In the genomic region with DNA sequence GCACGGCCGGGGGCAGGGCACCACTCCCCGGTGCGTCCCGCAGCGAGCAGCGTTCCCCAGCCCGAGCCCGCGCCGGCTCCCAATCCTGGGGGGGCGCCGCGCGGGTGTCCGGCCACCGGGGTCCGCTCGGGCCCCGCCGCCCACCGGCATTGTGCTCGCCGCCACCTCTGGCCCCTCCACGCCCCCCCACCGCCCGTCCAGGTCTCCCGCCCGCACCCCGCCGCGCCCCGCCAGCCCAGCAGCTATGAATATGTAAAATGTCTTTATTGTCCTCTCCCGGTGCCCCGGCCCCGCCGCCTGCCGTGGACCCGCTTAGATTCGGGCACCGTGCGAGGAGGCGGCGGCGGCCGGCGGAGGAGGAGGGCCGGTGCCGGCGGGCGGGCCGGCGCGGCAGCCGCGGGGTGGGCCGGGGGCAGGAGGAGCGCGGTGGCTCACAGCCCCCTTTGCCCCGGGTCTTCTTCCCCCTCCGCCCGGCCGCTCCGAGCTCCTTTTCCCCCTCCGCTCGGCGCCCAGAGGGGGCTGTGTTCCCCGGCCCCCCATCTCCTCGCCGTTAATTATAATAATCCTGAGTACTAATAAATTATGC, we compare ENCODE assay signal across 8 mouse cellular contexts. TPM values are rescaled to one million over a fixed set of nuclear protein-coding genes. Genes with fewer than 3 reads are reported as not detected.
DNase-seq lines count a peak whose midpoint lies in the region; ATAC-seq and TF ChIP-seq lines count a peak whose summit lies in the region.

No protein-coding gene starts in this region.

- no peaks in the 10 kb centered on the region for H3K36me3 ChIP-seq in kidney, embryonic 16.5 days (ENCODE audit: insufficient read depth, low read length)
- H3K36me3 ChIP-seq in forebrain, embryonic 11.5 days (ENCODE audit: control insufficient read depth, insufficient read depth, low read length) = no peaks in the 10 kb centered on the region
- H3K36me3 ChIP-seq in macrophage (ENCODE audit: inconsistent target) = no peaks in the 10 kb centered on the region

- in situ Hi-C loops in Patski (cut with MboI; ENCODE audit: low pct_unique_long_range_greater_than_20kb) = loop anchor here (10.0 kb wide), 1 partner anchor 227 kb away; no protein-coding TSS in a partner anchor

- TF ChIP-seq CTCF in Patski (IDR thresholded peaks at IDR 0.05) = no peak

- ATAC-seq in kidney, embryonic 16.5 days (ENCODE audit: low FRiP score, low TSS enrichment) = peak; percentile 43
- peak; percentile 28 for ATAC-seq in Patski
- peak; percentile 42 for ATAC-seq in forebrain, embryonic 11.5 days (replicated peaks; ENCODE audit: low FRiP score)

- peak overlapping the region; percentile 93 for H3K27ac ChIP-seq in kidney, embryonic 16.5 days (ENCODE audit: low read length)
- peak overlapping the region; percentile 89 for H3K27ac ChIP-seq in forebrain, embryonic 11.5 days (ENCODE audit: low read depth, low read length)
- peak overlapping the region; percentile 48 for H3K27ac ChIP-seq in macrophage

- CTCF ChIA-PET in Patski (lab: Charles Lee) = interaction anchor here (1.0 to 1.6 kb wide), 3 partner anchors 148 to 151 kb away, joined by 6 to 7 read pairs (median 7); no protein-coding TSS in a partner anchor

- peak overlapping the region; percentile 90 for H3K4me2 ChIP-seq in kidney, embryonic 16.5 days (replicated peaks; ENCODE audit: low read depth, low read length)
- H3K4me2 ChIP-seq in forebrain, embryonic 11.5 days (ENCODE audit: low read depth, low read length, severe bottlenecking) = peak overlapping the region; percentile 49

- POLR2A ChIA-PET in Patski (lab: Charles Lee) = interaction anchor here (1.9 kb wide), 1 partner anchor 10 kb away, joined by 4 read pairs; no protein-coding TSS in a partner anchor

- peaks cover 45% of the 10 kb centered on the region for H3K79me2 ChIP-seq in macrophage (ENCODE audit: inconsistent target)

- peaks cover 19% of the 10 kb centered on the region for H3K4me1 ChIP-seq in kidney, embryonic 16.5 days (ENCODE audit: insufficient read depth, low read length)
- H3K4me1 ChIP-seq in forebrain, embryonic 11.5 days (replicated peaks; ENCODE audit: control insufficient read depth, insufficient read depth, low read length) = peaks cover 11% of the 10 kb centered on the region; the same call in 1 of the 2 replicates

- WGBS in kidney, embryonic 16.5 days = under 1% methylated on average over 17 of the region's 70 CpGs
- under 1% methylated on average over 44 of the region's 70 CpGs for WGBS in forebrain, embryonic 11.5 days
- under 1% methylated on average over 39 of the region's 70 CpGs for WGBS in macrophage (ENCODE audit: missing documents)

- DNase-seq in kidney, adult 11 months = no peak
- no peak for DNase-seq in Patski (ENCODE audit: low read depth, low spot score)
- peak; percentile 85 for DNase-seq in forebrain, embryonic 11.5 days (ENCODE audit: low spot score)
- peak; percentile 63 to 73 for DNase-seq in kidney, postnatal 4 days
- peak; percentile 74 for DNase-seq in testis, postnatal 10 days (ENCODE audit: low spot score)
- DNase-seq in ovary, adult 18-20 months (ENCODE audit: low spot score) = no peak

- peak overlapping the region; percentile 94 for H3K4me3 ChIP-seq in kidney, embryonic 16.5 days (ENCODE audit: low read length)
- peak overlapping the region; percentile 71 for H3K4me3 ChIP-seq in forebrain, embryonic 11.5 days (ENCODE audit: low read depth, low read length)
- H3K4me3 ChIP-seq in macrophage (ENCODE audit: inconsistent target) = peak overlapping the region; percentile 59

- H3K9ac ChIP-seq in kidney, embryonic 16.5 days (replicated peaks; ENCODE audit: low read length) = peak overlapping the region; percentile 97
- H3K9ac ChIP-seq in forebrain, embryonic 11.5 days (ENCODE audit: low read length) = peak overlapping the region; percentile 98

- no peaks in the 10 kb centered on the region for H3K9me3 ChIP-seq in kidney, embryonic 16.5 days (ENCODE audit: low read length)
- no peaks in the 10 kb centered on the region for H3K9me3 ChIP-seq in forebrain, embryonic 11.5 days (ENCODE audit: control insufficient read depth, low read length)

- H3K27me3 ChIP-seq in kidney, embryonic 16.5 days (ENCODE audit: insufficient read depth, low read length) = no peaks in the 10 kb centered on the region
- no peaks in the 10 kb centered on the region for H3K27me3 ChIP-seq in Patski
- H3K27me3 ChIP-seq in forebrain, embryonic 11.5 days (ENCODE audit: control insufficient read depth, insufficient read depth, low read length) = no peaks in the 10 kb centered on the region

RNA-seq across cellular contexts. Expression of gene Pou2f1, which starts 0.5 kb away (rescaled TPM):
- 14.0 and 20.6 TPM in 2 replicates for polyA plus RNA-seq in kidney, embryonic 16.5 days (2015; fragmentation: Nextera tagmentation; extraction: Ambion mirVana)
- 8.3 TPM for polyA plus RNA-seq in Patski (2021)
- 32.3 and 35.0 TPM in 2 replicates for polyA plus RNA-seq in forebrain, embryonic 11.5 days (2014; fragmentation: Nextera tagmentation; extraction: Ambion mirVana)
- 10 to 100 TPM; 11.0 to 39.0 (median 25.1) TPM for total RNA-seq in macrophage (2018; cell fraction: chromatin; rRNA removed)
- total RNA-seq in macrophage (2018; cell fraction: cytosol; rRNA removed) = 10 to 100 TPM in 2 of 26 experiments, 1 to 10 TPM in 24; 4.3 to 11.8 (median 6.8) TPM
- 10 to 100 TPM in 25 of 26 experiments, 1 to 10 TPM in 1; 7.2 to 31.5 (median 16.4) TPM for total RNA-seq in macrophage (2018; cell fraction: nucleus; rRNA removed)
- polyA plus RNA-seq in macrophage (2018) = 3.7 to 6.4 TPM (median 4.9 TPM) in 3 replicates

Comparison
In these comparisons a context has a peak if more than half of its experiments do, and no peak if none do; other contexts are left out.
1. DNase-seq: peak in forebrain, embryonic 11.5 days (single experiment), kidney, postnatal 4 days (2 of 2) and testis, postnatal 10 days (single experiment); none in kidney, adult 11 months (single experiment), Patski (single experiment) and ovary, adult 18-20 months (single experiment).
2. Peak in every context shown above with its lines, with median percentiles within 50 percentile points of each other: ATAC-seq, H3K27ac ChIP-seq and H3K4me3 ChIP-seq.